Mouse (Mus musculus) forebrain, postnatal 0 days (tissue): Measurements from ENCODE around the gene Rexo5. TPM values are rescaled to one million over a fixed set of nuclear protein-coding genes. Genes with fewer than 3 reads are reported as not detected.

ENCODE experiments used
- ATAC-seq: fragments of 200-750 bp; cut with Nextera tagmentation; 2 replicates; pipeline ENCODE4 v1.8.0; 2017; ENCODE audit warnings: mild to moderate bottlenecking, moderate library complexity
- DNase-seq: peaks from one replicate; pipeline ENCODE4 v3.0.0-alpha.2; 2015
- H3K27ac ChIP-seq: fragments of 300-500 bp; sonication (generic); 2 replicates; pipeline ENCODE4 v1.5.1; 2014; ENCODE audit warnings: low read depth, mild to moderate bottlenecking, antibody characterized with exemption, low read length, moderate library complexity, mixed read lengths
- H3K27me3 ChIP-seq: fragments of 300-500 bp; sonication (generic); 2 replicates; pipeline ENCODE4 v1.6.1; 2014; ENCODE audit warnings: mild to moderate bottlenecking, low read length, mixed read lengths; ENCODE audit not compliant: insufficient read depth
- H3K36me3 ChIP-seq: fragments of 300-500 bp; sonication (generic); 2 replicates; pipeline ENCODE4 v1.6.1; 2014; ENCODE audit warnings: mild to moderate bottlenecking, moderate library complexity; ENCODE audit not compliant: insufficient read depth
- H3K4me1 ChIP-seq: fragments of 300-500 bp; sonication (generic); 2 replicates; pipeline ENCODE4 v1.6.1; 2014; ENCODE audit warnings: antibody characterized with exemption; ENCODE audit not compliant: insufficient read depth
- H3K4me2 ChIP-seq: fragments of 300-500 bp; sonication (generic); 2 replicates; pipeline ENCODE4 v1.6.1; 2014; ENCODE audit warnings: low read depth, mild to moderate bottlenecking, moderate library complexity
- H3K4me3 ChIP-seq: fragments of 300-500 bp; sonication (generic); 2 replicates; pipeline ENCODE4 v1.5.1; 2014; ENCODE audit warnings: low read depth, low read length, mixed read lengths
- H3K9ac ChIP-seq: fragments of 300-500 bp; sonication (generic); 2 replicates; pipeline ENCODE4 v1.6.1; 2014; ENCODE audit warnings: mild to moderate bottlenecking
- H3K9me3 ChIP-seq: fragments of 300-500 bp; sonication (generic); 2 replicates; pipeline ENCODE4 v1.6.1; 2016; ENCODE audit warnings: low read length
- CTCF ChIP-seq: sonication (generic); IDR thresholded peaks from 2 replicates; pipeline ENCODE4 v1.5.1; 2016; ENCODE audit warnings: antibody characterized with exemption, control low read depth, low read depth
- WGBS: fragments of 180-500 bp; shearing (Covaris S2); extraction: QIAGEN DNeasy Blood & Tissue Kit; methylation state at CpG from one replicate; pipeline ENCODE4 v1.1.7; 2014; 5-methylcytosine and 5-hydroxymethylcytosine counted together
- polyA plus RNA-seq: library from polyadenylated mRNA; unstranded; fragments of >200 nt; fragmentation: Nextera tagmentation; extraction: Ambion mirVana; gene quantifications from 2 replicates; pipeline ENCODE4 v1.2.1, GENCODE M21; 2015
- total RNA-seq: library from RNA; depleted of rRNA; stranded (reverse); fragments of >200 nt; gene quantifications from 2 replicates; pipeline ENCODE4 v1.2.3, GENCODE M21; 2014; rRNA removed

Gene Rexo5
- total RNA-seq = 2.7 and 5.2 TPM in 2 replicates
- 3.9 and 5.4 TPM in 2 replicates for polyA plus RNA-seq

GRCm38 (mm10) chr7:119793586-119794250 is at the start of gene Rexo5, which contains the start of gene Eri2:
Gene Rexo5, plus strand, starts transcription at chr7:119794006.
Gene Eri2, minus strand, starts transcription at chr7:119794058.
- peak; percentile 97 for ATAC-seq
- peak; percentile 86 for DNase-seq
- no peaks in the 10 kb centered on the region for H3K27me3 ChIP-seq
- no peak for TF ChIP-seq CTCF
- peaks cover 8% of the 10 kb centered on the region for H3K36me3 ChIP-seq
- peak within 1 kb of the TSS; percentile 76 for H3K4me3 ChIP-seq
- 0% methylated on average over 53 of the region's 53 CpGs for WGBS
- H3K9me3 ChIP-seq = no peaks in the 10 kb centered on the region
- no peaks in the 10 kb centered on the region; the same call in 1 of the 2 replicates for H3K4me1 ChIP-seq
- peak within 1 kb of the TSS; percentile 21; the same call in 1 of the 2 replicates for H3K27ac ChIP-seq
- H3K4me2 ChIP-seq = peak within 1 kb of the TSS; percentile 89
- peak within 1 kb of the TSS; percentile 71 for H3K9ac ChIP-seq

- no peaks in the 10 kb centered on the region for H3K9me3 ChIP-seq
- no peaks in the 10 kb centered on the region for H3K4me1 ChIP-seq
- no peak overlapping the region for H3K27ac ChIP-seq
- H3K4me2 ChIP-seq = peak overlapping the region; percentile 13; the same call in 1 of the 2 replicates
- no peak for ATAC-seq
- H3K36me3 ChIP-seq = no peaks in the 10 kb centered on the region
- no peak overlapping the region for H3K9ac ChIP-seq
- H3K27me3 ChIP-seq = no peaks in the 10 kb centered on the region
- no peak overlapping the region for H3K4me3 ChIP-seq
- 11% methylated on average over 34 of the region's 34 CpGs for WGBS
- 0 out of 2 replicates have a peak, but pooled peaks have one; percentile 16 for TF ChIP-seq CTCF
- no peak for DNase-seq
These were observed 49.5 kb upstream of the Rexo5 start for GRCm38 (mm10) chr7:119744321-119744720.

- no peak overlapping the region for H3K9ac ChIP-seq
- no peak for ATAC-seq
These were observed 47.9 kb upstream of the Rexo5 start for GRCm38 (mm10) chr7:119745869-119746268.

GRCm38 (mm10) chr7:119748761-119749160 is 45.0 kb upstream of the Rexo5 start:
- DNase-seq = no peak
- no peaks in the 10 kb centered on the region for H3K36me3 ChIP-seq
- no peak overlapping the region for H3K4me3 ChIP-seq
- H3K9me3 ChIP-seq = no peaks in the 10 kb centered on the region
- H3K4me1 ChIP-seq = no peaks in the 10 kb centered on the region
- no peak overlapping the region for H3K27ac ChIP-seq
- H3K9ac ChIP-seq = no peak overlapping the region
- no peak overlapping the region for H3K4me2 ChIP-seq
- no peak for ATAC-seq
- TF ChIP-seq CTCF = no peak
- no peaks in the 10 kb centered on the region for H3K27me3 ChIP-seq
- 84% methylated on average over 1 of the region's 2 CpGs for WGBS

More at GRCm38 (mm10) chr7:119745869-119746268, 47.9 kb upstream of the Rexo5 start:
- no peak overlapping the region for H3K4me3 ChIP-seq
- no peak for TF ChIP-seq CTCF
- no peaks in the 10 kb centered on the region for H3K36me3 ChIP-seq
- H3K9me3 ChIP-seq = no peaks in the 10 kb centered on the region
- no peaks in the 10 kb centered on the region for H3K4me1 ChIP-seq
- no peak overlapping the region for H3K4me2 ChIP-seq
- H3K27me3 ChIP-seq = no peaks in the 10 kb centered on the region
- WGBS = 44% methylated on average over 1 of the region's 1 CpGs
- DNase-seq = no peak
- H3K27ac ChIP-seq = no peak overlapping the region

GRCm38 (mm10) chr7:119749942-119750341 is 43.9 kb upstream of the Rexo5 start:
- 52% methylated on average over 2 of the region's 2 CpGs for WGBS
- Histone ChIP-seq H3K36me3 (no peaks in the 10 kb centered on the region), H3K4me2 (no peak overlapping the region), H3K9ac (no peak overlapping the region), H3K4me3 (no peak overlapping the region), H3K9me3 (no peaks in the 10 kb centered on the region), H3K27me3 (no peaks in the 10 kb centered on the region), H3K27ac (no peak overlapping the region), H3K4me1 (no peaks in the 10 kb centered on the region)
- no peak for TF ChIP-seq CTCF
- DNase-seq (no peak), ATAC-seq (no peak)

- Histone ChIP-seq H3K4me3 (no peak overlapping the region), H3K9ac (no peak overlapping the region), H3K36me3 (no peaks in the 10 kb centered on the region), H3K27ac (no peak overlapping the region), H3K4me1 (no peaks in the 10 kb centered on the region), H3K27me3 (no peaks in the 10 kb centered on the region), H3K9me3 (no peaks in the 10 kb centered on the region), H3K4me2 (no peak overlapping the region)
- 94% methylated on average over 1 of the region's 1 CpGs for WGBS
- no peak for TF ChIP-seq CTCF
- ATAC-seq (no peak), DNase-seq (no peak)
These were observed 40.1 kb upstream of the Rexo5 start for GRCm38 (mm10) chr7:119753696-119754095.

GRCm38 (mm10) chr7:119760527-119760951 is 33.3 kb upstream of the Rexo5 start, which contains the start of gene Acsm3:
Gene Acsm3, plus strand, starts transcription at chr7:119760923.
- Histone ChIP-seq H3K36me3 (no peaks in the 10 kb centered on the region), H3K4me1 (no peaks in the 10 kb centered on the region), H3K4me2 (no peak within 1 kb of the TSS), H3K9ac (no peak within 1 kb of the TSS), H3K27ac (no peak within 1 kb of the TSS), H3K4me3 (no peak within 1 kb of the TSS), H3K9me3 (no peaks in the 10 kb centered on the region), H3K27me3 (no peaks in the 10 kb centered on the region)
- no peak for DNase-seq
- ATAC-seq = no peak
- 87% methylated on average over 11 of the region's 11 CpGs for WGBS
- TF ChIP-seq CTCF = no peak
